Mouse (Mus musculus) ES-E14 (cell line): Measurements from ENCODE around the gene Cyp27b1.

ENCODE experiments used
- CHD2 ChIP-seq: IDR thresholded peaks from 2 replicates; pipeline ENCODE4 v1.6.1; 2014; ENCODE audit warnings: mild to moderate bottlenecking, low read depth, low read length, inconsistent platforms
- ZC3H11A ChIP-seq: IDR thresholded peaks from 2 replicates; pipeline ENCODE4 v1.6.1; 2012; ENCODE audit warnings: low read depth, mild to moderate bottlenecking, inconsistent platforms, low read length, borderline replicate concordance
- ZNF384 ChIP-seq: IDR thresholded peaks from 2 replicates; pipeline ENCODE4 v1.6.1; 2012; ENCODE audit warnings: low read depth, low read length, inconsistent platforms

DNA sequence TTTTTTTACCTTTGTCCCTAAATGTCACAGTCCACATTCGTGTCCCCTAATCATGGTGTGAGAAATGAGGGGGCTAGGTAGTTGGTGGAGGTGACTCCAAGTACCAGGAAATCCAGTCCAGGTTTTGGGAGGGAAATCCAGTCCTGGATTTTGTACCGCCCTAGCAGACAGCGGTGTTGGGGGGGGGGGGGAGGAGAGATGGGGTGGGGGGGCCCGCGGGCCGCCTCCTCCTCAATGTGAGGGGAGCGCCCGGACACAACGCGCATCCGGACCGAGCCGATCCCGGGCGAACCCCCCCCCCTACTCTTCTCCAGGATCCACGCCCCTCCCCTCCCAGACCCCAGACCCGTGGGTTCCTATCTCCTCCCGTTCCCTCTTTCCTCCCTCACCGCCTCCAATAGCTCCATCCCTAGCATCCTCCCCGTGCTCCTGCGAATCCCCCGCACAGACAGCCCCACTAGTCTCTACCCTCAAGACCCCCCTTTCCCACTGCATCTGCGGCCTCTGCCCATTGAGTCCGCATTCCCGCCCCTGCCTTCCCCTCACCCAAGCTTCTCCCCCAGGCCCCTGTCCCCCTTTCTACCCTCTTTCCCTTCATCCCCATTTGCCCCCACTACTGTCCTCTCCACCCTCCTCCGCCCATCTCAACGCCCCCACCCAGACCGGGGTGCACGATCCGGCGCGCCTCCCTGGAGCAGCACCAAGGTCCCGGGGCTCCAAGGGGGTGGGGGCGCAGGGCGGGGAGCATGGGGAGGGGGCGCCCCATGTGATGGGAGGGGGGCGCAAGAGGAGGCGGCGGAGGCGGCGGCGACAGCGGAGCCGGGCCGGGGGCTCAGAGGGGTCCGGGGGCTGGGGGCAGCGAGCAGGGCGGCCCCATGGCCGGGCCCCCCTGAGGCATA is 30.9 kb downstream of the Cyp27b1 start:
- no peak for TF ChIP-seq ZC3H11A
- no peak for TF ChIP-seq ZNF384
- TF ChIP-seq CHD2 = no peak
